Mouse (Mus musculus): ENCODE data around the gene Idh1. TPM values are rescaled to one million over a fixed set of nuclear protein-coding genes. Genes with fewer than 3 reads are reported as not detected.

Idh1 gene
- polyA plus RNA-seq, 1 experiment from 2014 or later = 121 TPM

DNA sequence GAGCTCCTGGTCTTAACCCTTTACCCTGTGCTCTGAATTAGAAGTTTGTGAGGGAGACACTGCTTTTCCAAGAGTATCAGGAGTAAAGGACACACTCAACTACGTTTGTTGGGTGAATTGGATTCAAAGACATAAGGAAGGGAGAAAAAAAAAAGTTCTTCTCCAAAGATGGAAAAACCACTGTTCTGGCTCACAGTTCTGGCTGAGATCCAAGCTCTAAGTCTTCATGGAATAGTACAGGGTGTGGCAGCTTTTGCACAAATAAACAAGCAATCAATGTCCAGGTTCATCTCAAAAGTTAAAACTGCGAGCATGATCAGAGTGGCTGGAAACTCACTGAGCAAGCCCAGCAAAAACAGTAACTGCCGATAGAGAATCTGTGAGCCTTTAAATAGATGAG is 38.3 kb downstream of the Idh1 start:
- no peak for TF ChIP-seq EP300 (IDR thresholded peaks at IDR 0.05; ENCODE audit: low read depth)
- H3K4me1 ChIP-seq (ENCODE audit: insufficient read depth) = no peaks in the 10 kb centered on the region
- ATAC-seq (no peak), DNase-seq (no peak)
- no peaks in the 10 kb centered on the region for H3K27me3 ChIP-seq (ENCODE audit: insufficient read depth, low read length)
- no peaks in the 10 kb centered on the region for H3K9me3 ChIP-seq (ENCODE audit: low read length)
- no peak overlapping the region for H3K4me3 ChIP-seq (ENCODE audit: low read depth, low read length)
- H3K9ac ChIP-seq (replicated peaks) = no peak overlapping the region
- H3K27ac ChIP-seq (ENCODE audit: low read depth) = no peak overlapping the region
- no peaks in the 10 kb centered on the region for H3K36me3 ChIP-seq (replicated peaks; ENCODE audit: insufficient read depth, low read length)
- 64% methylated on average over 3 of the region's 3 CpGs for WGBS (ENCODE audit: insufficient replicate concordance)
- H3K4me2 ChIP-seq (ENCODE audit: low read depth, low read length) = no peak overlapping the region

DNA sequence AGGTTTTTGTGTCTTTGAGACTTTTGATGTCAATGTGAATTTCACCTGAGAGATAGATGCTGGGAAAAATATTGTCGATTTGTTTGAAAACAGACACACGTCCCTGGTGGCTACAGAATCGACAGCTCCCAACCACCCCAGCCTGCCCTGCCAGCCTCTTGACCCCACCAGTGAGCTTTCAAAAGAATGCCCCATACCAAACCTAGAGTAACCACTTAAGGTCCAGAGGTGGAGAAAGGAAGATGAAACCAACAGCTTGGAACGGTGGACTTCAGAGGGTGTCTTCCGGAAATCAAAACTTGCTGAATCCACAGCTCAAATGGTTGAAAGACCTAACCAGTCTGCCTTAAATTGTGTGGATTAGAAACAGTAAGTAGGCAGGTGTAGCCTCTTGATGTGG is 39.0 kb downstream of the Idh1 start:
- TF ChIP-seq EP300 (IDR thresholded peaks at IDR 0.05; ENCODE audit: low read depth) (no peak), CTCF (IDR thresholded peaks at IDR 0.05; ENCODE audit: low read depth) (no peak)

DNA sequence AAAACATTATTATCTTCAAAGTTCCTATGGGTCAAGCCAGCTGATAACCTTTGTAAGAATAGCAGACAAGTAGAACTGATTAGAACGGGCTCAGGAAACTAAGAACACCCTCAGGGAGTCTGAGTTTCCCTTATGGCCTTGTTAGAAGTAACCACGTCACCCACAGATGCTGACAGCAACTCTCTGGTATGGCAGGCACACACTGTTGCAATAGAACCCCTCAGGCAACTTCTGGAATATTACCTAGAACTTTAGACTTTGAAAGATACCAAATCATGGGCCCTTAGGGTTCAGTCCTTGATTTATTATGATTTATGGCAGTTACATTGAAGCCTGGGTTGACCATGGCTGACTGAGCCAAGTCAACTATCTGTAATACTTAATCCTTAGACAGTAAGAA is 39.7 kb downstream of the Idh1 start:
- Histone ChIP-seq H3K4me3 (ENCODE audit: low read depth, low read length) (no peak overlapping the region), H3K4me2 (ENCODE audit: low read depth, low read length) (no peak overlapping the region), H3K36me3 (replicated peaks; ENCODE audit: insufficient read depth, low read length) (no peaks in the 10 kb centered on the region), H3K4me1 (ENCODE audit: insufficient read depth) (no peaks in the 10 kb centered on the region), H3K9me3 (ENCODE audit: low read length) (no peaks in the 10 kb centered on the region), H3K9ac (replicated peaks) (no peak overlapping the region), H3K27me3 (ENCODE audit: insufficient read depth, low read length) (no peaks in the 10 kb centered on the region), H3K27ac (ENCODE audit: low read depth) (no peak overlapping the region)
- ATAC-seq (no peak), DNase-seq (no peak)
- TF ChIP-seq EP300 (IDR thresholded peaks at IDR 0.05; ENCODE audit: low read depth) (no peak), CTCF (IDR thresholded peaks at IDR 0.05; ENCODE audit: low read depth) (no peak)
- 33% methylated on average over 2 of the region's 2 CpGs for WGBS (ENCODE audit: insufficient replicate concordance)

More for the DNA sequence above, 39.0 kb downstream of the Idh1 start:
- DNase-seq (no peak), ATAC-seq (no peak)
- 89% methylated on average over 5 of the region's 5 CpGs for WGBS (ENCODE audit: insufficient replicate concordance)
- H3K27me3 ChIP-seq (ENCODE audit: insufficient read depth, low read length) = no peaks in the 10 kb centered on the region
- H3K4me3 ChIP-seq (ENCODE audit: low read depth, low read length) = no peak overlapping the region
- no peaks in the 10 kb centered on the region for H3K4me1 ChIP-seq (ENCODE audit: insufficient read depth)
- H3K9me3 ChIP-seq (ENCODE audit: low read length) = no peaks in the 10 kb centered on the region
- H3K27ac ChIP-seq (ENCODE audit: low read depth) = no peak overlapping the region
- H3K36me3 ChIP-seq (replicated peaks; ENCODE audit: insufficient read depth, low read length) = no peaks in the 10 kb centered on the region
- no peak overlapping the region for H3K4me2 ChIP-seq (ENCODE audit: low read depth, low read length)
- H3K9ac ChIP-seq (replicated peaks) = no peak overlapping the region

DNA sequence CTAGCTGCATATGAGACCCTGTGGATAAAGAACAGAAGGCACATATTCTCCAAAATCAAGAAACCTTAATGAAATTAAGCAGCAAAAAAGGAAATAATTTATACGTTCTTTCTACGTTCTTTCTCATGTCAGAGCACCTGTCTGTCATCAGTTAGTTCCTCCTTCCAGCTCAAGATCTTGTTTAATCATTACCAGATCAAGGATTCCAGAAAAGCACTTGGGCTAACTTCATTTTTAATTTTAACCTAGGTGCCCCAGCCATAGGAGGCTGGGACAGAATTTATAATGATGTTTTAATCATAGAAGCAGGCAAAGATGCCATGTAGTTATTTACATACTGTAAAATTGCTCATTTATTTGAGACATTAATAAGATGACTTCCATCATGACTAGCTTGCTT is 41.5 kb downstream of the Idh1 start:
- no peak overlapping the region for H3K4me2 ChIP-seq (ENCODE audit: low read depth, low read length)
- no peaks in the 10 kb centered on the region for H3K36me3 ChIP-seq (replicated peaks; ENCODE audit: insufficient read depth, low read length)
- no peak overlapping the region for H3K9ac ChIP-seq (replicated peaks)
- H3K9me3 ChIP-seq (ENCODE audit: low read length) = no peaks in the 10 kb centered on the region
- H3K4me3 ChIP-seq (ENCODE audit: low read depth, low read length) = no peak overlapping the region
- H3K27ac ChIP-seq (ENCODE audit: low read depth) = no peak overlapping the region
- no peak for ATAC-seq
- H3K27me3 ChIP-seq (ENCODE audit: insufficient read depth, low read length) = no peaks in the 10 kb centered on the region
- H3K4me1 ChIP-seq (ENCODE audit: insufficient read depth) = no peaks in the 10 kb centered on the region
- whole genome bisulfite sequencing (ENCODE audit: insufficient replicate concordance) = 76% methylated on average over 2 of the region's 2 CpGs
- DNase-seq = no peak
- no peak for TF ChIP-seq EP300 (IDR thresholded peaks at IDR 0.05; ENCODE audit: low read depth)
- no peak for TF ChIP-seq CTCF (IDR thresholded peaks at IDR 0.05; ENCODE audit: low read depth)

DNA sequence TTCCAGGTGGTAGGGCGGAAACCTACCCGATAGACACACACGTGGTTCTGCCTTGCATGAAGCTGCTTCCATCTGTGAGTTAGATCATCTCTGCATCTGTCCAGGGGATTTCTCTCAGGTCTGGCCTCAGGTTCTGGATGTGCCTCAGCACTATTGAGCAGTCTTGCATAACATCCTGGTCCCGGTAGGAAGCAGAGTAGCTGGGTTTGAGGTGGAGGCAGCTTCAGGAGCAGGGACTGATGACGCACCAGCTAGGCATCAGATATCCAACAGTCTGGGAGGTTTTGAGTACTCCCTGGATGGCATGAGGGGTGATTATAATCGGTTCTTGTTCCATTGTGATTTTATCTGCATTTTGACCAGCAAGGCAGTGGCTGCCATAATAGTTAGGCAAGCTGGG is 48.7 kb downstream of the Idh1 start:
- ATAC-seq (no peak), DNase-seq (no peak)
- no peaks in the 10 kb centered on the region for H3K9me3 ChIP-seq (ENCODE audit: low read length)
- no peaks in the 10 kb centered on the region for H3K36me3 ChIP-seq (replicated peaks; ENCODE audit: insufficient read depth, low read length)
- no peaks in the 10 kb centered on the region for H3K27me3 ChIP-seq (ENCODE audit: insufficient read depth, low read length)
- 68% methylated on average over 6 of the region's 6 CpGs for WGBS (ENCODE audit: insufficient replicate concordance)
- no peak overlapping the region for H3K9ac ChIP-seq (replicated peaks)
- H3K4me3 ChIP-seq (ENCODE audit: low read depth, low read length) = no peak overlapping the region
- no peaks in the 10 kb centered on the region for H3K4me1 ChIP-seq (ENCODE audit: insufficient read depth)
- H3K27ac ChIP-seq (ENCODE audit: low read depth) = no peak overlapping the region
- no peak for TF ChIP-seq EP300 (IDR thresholded peaks at IDR 0.05; ENCODE audit: low read depth)
- no peak overlapping the region for H3K4me2 ChIP-seq (ENCODE audit: low read depth, low read length)

DNA sequence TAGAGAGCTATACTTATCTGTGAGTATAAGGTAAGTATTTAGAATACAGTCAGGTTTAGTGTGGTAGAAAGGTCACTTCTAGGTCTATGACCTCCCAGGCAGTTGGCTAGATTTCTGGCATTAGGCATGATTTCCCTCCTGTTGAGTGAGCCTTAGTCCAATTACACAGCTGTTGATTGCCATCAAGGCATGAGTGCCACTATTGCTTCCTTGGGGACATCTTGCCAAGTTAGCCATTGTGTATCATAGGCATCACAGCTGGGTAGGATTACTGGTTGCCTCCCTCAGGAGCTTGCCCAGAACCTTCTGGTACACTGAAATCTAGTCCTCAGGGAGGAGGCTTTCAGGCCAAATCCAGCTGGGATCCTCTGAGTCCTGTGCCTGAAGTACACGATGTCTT is 53.5 kb downstream of the Idh1 start:
- ATAC-seq = no peak
- 75% methylated on average over 1 of the region's 1 CpGs for WGBS (ENCODE audit: insufficient replicate concordance)
- DNase-seq = no peak

DNA sequence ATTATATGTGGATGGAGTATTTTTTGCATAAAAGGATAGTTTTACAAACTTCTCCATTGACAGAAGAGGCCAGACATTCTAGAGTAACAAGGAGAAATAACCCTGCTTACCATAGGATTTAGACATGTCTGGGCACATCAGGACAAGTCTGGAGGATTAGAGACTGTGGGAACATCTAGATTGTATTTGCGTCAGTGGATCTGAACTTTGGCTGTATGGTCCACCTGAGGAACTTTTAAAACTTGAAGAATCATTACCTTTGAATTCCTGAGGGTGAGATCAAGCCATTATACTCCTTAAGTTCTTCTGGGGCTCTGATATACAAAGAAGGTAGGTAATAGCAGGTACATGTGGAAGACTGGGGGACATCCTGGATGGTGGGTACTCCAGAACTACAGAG is 54.6 kb downstream of the Idh1 start:
- DNase-seq = no peak
- Histone ChIP-seq H3K36me3 (replicated peaks; ENCODE audit: insufficient read depth, low read length) (no peaks in the 10 kb centered on the region), H3K4me3 (ENCODE audit: low read depth, low read length) (no peak overlapping the region), H3K27me3 (ENCODE audit: insufficient read depth, low read length) (no peaks in the 10 kb centered on the region), H3K9ac (replicated peaks) (no peak overlapping the region), H3K27ac (ENCODE audit: low read depth) (no peak overlapping the region), H3K4me2 (ENCODE audit: low read depth, low read length) (no peak overlapping the region), H3K4me1 (ENCODE audit: insufficient read depth) (no peaks in the 10 kb centered on the region), H3K9me3 (ENCODE audit: low read length) (no peaks in the 10 kb centered on the region)
- no peak for TF ChIP-seq EP300 (IDR thresholded peaks at IDR 0.05; ENCODE audit: low read depth)
- TF ChIP-seq CTCF (IDR thresholded peaks at IDR 0.05; ENCODE audit: low read depth) = no peak
- 91% methylated on average over 1 of the region's 1 CpGs for WGBS (ENCODE audit: insufficient replicate concordance)
- ATAC-seq = no peak

More for the DNA sequence above, 53.5 kb downstream of the Idh1 start:
- no peaks in the 10 kb centered on the region for H3K4me1 ChIP-seq (ENCODE audit: insufficient read depth)
- H3K4me3 ChIP-seq (ENCODE audit: low read depth, low read length) = no peak overlapping the region
- no peak overlapping the region for H3K4me2 ChIP-seq (ENCODE audit: low read depth, low read length)
- no peak overlapping the region for H3K27ac ChIP-seq (ENCODE audit: low read depth)
- no peaks in the 10 kb centered on the region for H3K36me3 ChIP-seq (replicated peaks; ENCODE audit: insufficient read depth, low read length)
- H3K9me3 ChIP-seq (ENCODE audit: low read length) = no peaks in the 10 kb centered on the region
- H3K27me3 ChIP-seq (ENCODE audit: insufficient read depth, low read length) = no peaks in the 10 kb centered on the region
- TF ChIP-seq EP300 (IDR thresholded peaks at IDR 0.05; ENCODE audit: low read depth) (no peak), CTCF (IDR thresholded peaks at IDR 0.05; ENCODE audit: low read depth) (no peak)
- no peak overlapping the region for H3K9ac ChIP-seq (replicated peaks)

Measured in liver, postnatal 0 days (tissue).